In genomic region chr1:171345225-171346094, GRCm38 (mm10) we compare ENCODE assay signal across 1 mouse cellular context.
A peak's percentile ranks its signal among the peaks of the same experiment; 100 is the strongest.
TF ChIP-seq lines count a peak whose summit lies in the region.

Gene Nit1 (minus strand): TSS chr1:171345646.
Gene Pfdn2 (plus strand): TSS chr1:171345670.

TF ChIP-seq in CH12.LX, 34 proteins besides CTCF, POLR2A, EP300 and RAD21 (continued from another document):
- TF ChIP-seq NELFE (IDR thresholded peaks at IDR 0.05; ENCODE audit: low read depth, low read length) (peak; percentile 91), JUND (conservative IDR thresholded peaks at IDR 0.05; ENCODE audit: low read depth, low read length) (no peak), E2F4 (IDR thresholded peaks at IDR 0.05; ENCODE audit: insufficient replicate concordance, low read depth, low read length) (no peak), MYC (IDR thresholded peaks at IDR 0.05; ENCODE audit: low read depth, low read length) (peak; percentile 46; the same call in 1 of the 2 replicates), MAFK (IDR thresholded peaks at IDR 0.05; ENCODE audit: insufficient replicate concordance, low read length) (no peak), CHD1 (IDR thresholded peaks at IDR 0.05; ENCODE audit: low read depth, low read length) (no peak), NRF1 (IDR thresholded peaks at IDR 0.05; ENCODE audit: low read depth, low read length) (peak; percentile 82), RCOR1 (conservative IDR thresholded peaks at IDR 0.05; ENCODE audit: low read depth, low read length) (no peak), TBP (conservative IDR thresholded peaks at IDR 0.05; ENCODE audit: low read depth, low read length) (0 out of 2 replicates have a peak, but pooled peaks have one; percentile 57), USF1 (IDR thresholded peaks at IDR 0.05; ENCODE audit: low read depth, low read length) (no peak), CHD2 (IDR thresholded peaks at IDR 0.05; ENCODE audit: low read length) (no peak), KAT2A (IDR thresholded peaks at IDR 0.05; ENCODE audit: insufficient replicate concordance, low read length) (peak; percentile 82; the same call in 1 of the 2 replicates), MXI1 (IDR thresholded peaks at IDR 0.05; ENCODE audit: low read depth, low read length) (peak; percentile 90), SIN3A (IDR thresholded peaks at IDR 0.05; ENCODE audit: low read length) (peak; percentile 87; the same call in 1 of the 2 replicates), ZKSCAN1 (IDR thresholded peaks at IDR 0.05; ENCODE audit: borderline replicate concordance, low read depth, low read length) (no peak)
